Mouse (Mus musculus) CH12.LX (cell line): Measurements from ENCODE around the gene E2f2. TPM values are rescaled to one million over a fixed set of nuclear protein-coding genes. Genes with fewer than 3 reads are reported as not detected.

Experiments
- DNase-seq: peaks from one replicate; pipeline ENCODE4 v3.0.0-alpha.2; 2013; ENCODE audit errors: extremely low read depth
- H3K27ac ChIP-seq: 2 replicates; pipeline ENCODE4 v1.5.1; 2012; ENCODE audit warnings: low read depth, mild to moderate bottlenecking, control low read depth, moderate library complexity; ENCODE audit not compliant: insufficient read depth
- H3K27me3 ChIP-seq: replicated peaks from 2 replicates; pipeline ENCODE3; 2012; ENCODE audit warnings: inconsistent platforms
- H3K36me3 ChIP-seq, 2 experiments: replicated peaks in 1 of 2; 2 replicates each; pipeline versions ENCODE3 to v1.6.1; 2012; ENCODE audit warnings: inconsistent platforms in 1 of 2, low read length in 1 of 2, mild to moderate bottlenecking in 1 of 2, mixed read lengths in 1 of 2, moderate library complexity in 1 of 2; ENCODE audit not compliant: control insufficient read depth in 1 of 2, insufficient read depth in 1 of 2
- H3K4me1 ChIP-seq, 2 experiments: 2 replicates each; pipeline ENCODE4 v1.6.1; 2012; ENCODE audit warnings: inconsistent platforms in 1 of 2, moderate library complexity in 1 of 2; ENCODE audit not compliant: insufficient read depth in 2 of 2, control insufficient read depth in 1 of 2
- H3K4me2 ChIP-seq: 2 replicates; pipeline ENCODE4 v1.6.1; 2012; ENCODE audit warnings: low read depth, mild to moderate bottlenecking, control low read depth; ENCODE audit not compliant: poor library complexity, insufficient read depth, severe bottlenecking
- H3K4me3 ChIP-seq, 3 experiments: fragments of 150-350 bp in 1 of 3; sonication (generic) in 1 of 3; replicated peaks in 1 of 3; 2 replicates each; pipeline versions ENCODE3 to v1.5.1; 2011 to 2012; ENCODE audit warnings: low read depth in 2 of 3, low read length in 2 of 3, mild to moderate bottlenecking in 2 of 3, moderate library complexity in 2 of 3, control low read depth in 1 of 3, improper control_type of control experiment in 1 of 3, inconsistent platforms in 1 of 3, mixed read lengths in 1 of 3; ENCODE audit not compliant: poor library complexity in 1 of 3
- H3K79me2 ChIP-seq: replicated peaks from 2 replicates; pipeline ENCODE4 v1.6.1; 2012; ENCODE audit warnings: mild to moderate bottlenecking, moderate library complexity; ENCODE audit not compliant: control insufficient read depth, poor library complexity, insufficient read depth, severe bottlenecking; ENCODE audit errors: extremely low read depth
- H3K9ac ChIP-seq: 2 replicates; pipeline ENCODE4 v1.6.1; 2012; ENCODE audit warnings: low read depth, mild to moderate bottlenecking, control low read depth, moderate library complexity; ENCODE audit not compliant: insufficient read depth
- H3K9me3 ChIP-seq: replicated peaks from 2 replicates; pipeline ENCODE3; 2012; ENCODE audit warnings: low read length, inconsistent platforms, mixed read lengths
- BHLHE40 ChIP-seq: IDR thresholded peaks from 2 replicates; pipeline ENCODE4 v1.6.1; 2011; ENCODE audit warnings: mild to moderate bottlenecking, low read depth, low read length, improper control_type of control experiment
- CTCF ChIP-seq, 2 experiments: IDR thresholded peaks in 1 of 2; conservative IDR thresholded peaks in 1 of 2; 2 replicates each; pipeline ENCODE4 v1.5.1; 2011 to 2012; ENCODE audit warnings: low read depth in 2 of 2, low read length in 2 of 2, improper control_type of control experiment in 1 of 2, inconsistent platforms in 1 of 2, mild to moderate bottlenecking in 1 of 2, moderate library complexity in 1 of 2
- EP300 ChIP-seq: IDR thresholded peaks from 2 replicates; pipeline ENCODE4 v1.6.1; 2011; ENCODE audit warnings: low read length, improper control_type of control experiment
- ETS1 ChIP-seq: conservative IDR thresholded peaks from 2 replicates; pipeline ENCODE4 v1.6.1; 2012; ENCODE audit warnings: low read depth, mild to moderate bottlenecking, inconsistent platforms, low read length, improper control_type of control experiment, moderate library complexity
- KAT2A ChIP-seq: IDR thresholded peaks from 2 replicates; pipeline ENCODE4 v1.6.1; 2012; ENCODE audit warnings: low read length, improper control_type of control experiment, inconsistent platforms; ENCODE audit not compliant: insufficient replicate concordance
- MAZ ChIP-seq: IDR thresholded peaks from 2 replicates; pipeline ENCODE4 v1.6.1; 2012; ENCODE audit warnings: low read depth, mild to moderate bottlenecking, inconsistent platforms, low read length, improper control_type of control experiment, moderate library complexity
- MEF2A ChIP-seq: IDR thresholded peaks from 2 replicates; pipeline ENCODE4 v1.6.1; 2014; ENCODE audit warnings: low read depth, mild to moderate bottlenecking, inconsistent platforms, low read length, improper control_type of control experiment, borderline replicate concordance
- RAD21 ChIP-seq: IDR thresholded peaks from 2 replicates; pipeline ENCODE4 v1.6.1; 2011; ENCODE audit warnings: low read depth, mild to moderate bottlenecking, low read length, improper control_type of control experiment, moderate library complexity
- RCOR1 ChIP-seq: conservative IDR thresholded peaks from 2 replicates; pipeline ENCODE4 v1.6.1; 2012; ENCODE audit warnings: low read depth, mild to moderate bottlenecking, inconsistent platforms, low read length, improper control_type of control experiment
- SIN3A ChIP-seq: IDR thresholded peaks from 2 replicates; pipeline ENCODE4 v1.6.1; 2012; ENCODE audit warnings: low read length, improper control_type of control experiment, inconsistent platforms
- SMC3 ChIP-seq: IDR thresholded peaks from 2 replicates; pipeline ENCODE4 v1.6.1; 2011; ENCODE audit warnings: low read depth, low read length, improper control_type of control experiment
- TBP ChIP-seq: conservative IDR thresholded peaks from 2 replicates; pipeline ENCODE4 v1.6.1; 2011; ENCODE audit warnings: low read depth, low read length, improper control_type of control experiment
- TCF12 ChIP-seq: IDR thresholded peaks from 2 replicates; pipeline ENCODE4 v1.6.1; 2014; ENCODE audit warnings: low read depth, mild to moderate bottlenecking, inconsistent platforms, low read length, improper control_type of control experiment
- USF2 ChIP-seq: conservative IDR thresholded peaks from 2 replicates; pipeline ENCODE4 v1.6.1; 2011; ENCODE audit warnings: low read depth, low read length, improper control_type of control experiment
- ZC3H11A ChIP-seq: IDR thresholded peaks from 2 replicates; pipeline ENCODE4 v1.6.1; 2012; ENCODE audit warnings: low read depth, mild to moderate bottlenecking, inconsistent platforms, low read length, improper control_type of control experiment
- ZMIZ1 ChIP-seq: IDR thresholded peaks from 2 replicates; pipeline ENCODE4 v1.6.1; 2012; ENCODE audit warnings: low read depth, mild to moderate bottlenecking, inconsistent platforms, low read length, improper control_type of control experiment
- dilution Hi-C: fragments of 300-500 bp; cut with MboI; formaldehyde crosslinking; loops from 2 replicates; pipeline ENCODE4 v1.14.3; 2020; ENCODE audit warnings: low sequenced_read_pairs; ENCODE audit not compliant: extremely low pct_unique_long_range_greater_than_20kb, extremely low pct_ligation_motif_present
- in situ Hi-C: fragments of 300-500 bp; cut with MboI; formaldehyde crosslinking; loops from 3 replicates; pipeline ENCODE4 v1.14.3; 2019; ENCODE audit warnings: low sequenced_read_pairs, low pct_ligation_motif_present, low pct_unique_long_range_greater_than_20kb, mixed read lengths
- polyA plus RNA-seq: library from polyadenylated mRNA; unstranded; fragments of >175 nt; gene quantifications from 2 replicates; pipeline ENCODE4 v1.2.1, GENCODE M21; 2012; ENCODE audit warnings: low read depth; ENCODE audit not compliant: insufficient read length
- total RNA-seq, 2 experiments: library from RNA; depleted of rRNA; stranded (reverse); fragments of 300-350 nt in 1 of 2; fragments of >200 nt in 1 of 2; gene quantifications; 2 replicates each; pipeline ENCODE4 v1.2.3; 2012 to 2014

E2f2 gene
- total and polyA plus RNA-seq, 3 experiments: 3.9 to 7.2 (median 4.4) TPM

- in situ Hi-C loops: no loop called here
- Histone ChIP-seq H3K27ac (no peak overlapping the region), H3K36me3 (no peaks in the 10 kb centered on the region), H3K9ac (no peak overlapping the region), H3K9me3 (peaks cover 6% of the 10 kb centered on the region), H3K4me2 (no peak overlapping the region), H3K27me3 (peaks cover 49% of the 10 kb centered on the region), H3K79me2 (no peaks in the 10 kb centered on the region; the same call in 1 of the 2 replicates), H3K4me3 (no peak overlapping the region), H3K4me1 (peaks cover 6 to 36% of the 10 kb centered on the region in 2 experiments)
- dilution Hi-C loops: no loop called here
- TF ChIP-seq SMC3 (peak; percentile 88), ZC3H11A (peak; percentile 66; the same call in 1 of the 2 replicates), CTCF (conservative IDR thresholded peaks at IDR 0.05 in 1 of 2, IDR thresholded peaks at IDR 0.05 in 1 of 2; ENCODE audit: low read depth in 2 of 2, low read length in 2 of 2) (peak; percentile 40 to 74), MEF2A (no peak), RAD21 (peak; percentile 66), RCOR1 (no peak), TBP (no peak), MAZ (no peak), BHLHE40 (no peak), ZMIZ1 (no peak), EP300 (no peak)
- peak; percentile 70 for DNase-seq
Measured at GRCm38 (mm10) chr4:136149734-136150133, 22.5 kb upstream of the E2f2 start.

- H3K9me3 ChIP-seq: peaks cover 6% of the 10 kb centered on the region
- dilution Hi-C loops (no loop called here), in situ Hi-C loops (no loop called here)
- no peak overlapping the region for H3K27ac ChIP-seq
- DNase-seq: no peak
- no peak for TF ChIP-seq TCF12
- TF ChIP-seq KAT2A: no peak
- TF ChIP-seq RCOR1: no peak
- TF ChIP-seq TBP: no peak
- TF ChIP-seq USF2: no peak
- TF ChIP-seq ETS1: no peak
- TF ChIP-seq SIN3A: no peak
- peaks cover 45% of the 10 kb centered on the region for H3K27me3 ChIP-seq
- H3K4me3 ChIP-seq: no peak overlapping the region
- no peaks in the 10 kb centered on the region for H3K79me2 ChIP-seq
- H3K9ac ChIP-seq: no peak overlapping the region
- H3K4me1 ChIP-seq: peaks cover 6 to 29% of the 10 kb centered on the region in 2 experiments
- no peaks in the 10 kb centered on the region for H3K36me3 ChIP-seq
- no peak overlapping the region for H3K4me2 ChIP-seq
Measured at GRCm38 (mm10) chr4:136150596-136150995, 21.6 kb upstream of the E2f2 start.
